ENCODE assay signal across 35 mouse cellular contexts in the genomic region with DNA sequence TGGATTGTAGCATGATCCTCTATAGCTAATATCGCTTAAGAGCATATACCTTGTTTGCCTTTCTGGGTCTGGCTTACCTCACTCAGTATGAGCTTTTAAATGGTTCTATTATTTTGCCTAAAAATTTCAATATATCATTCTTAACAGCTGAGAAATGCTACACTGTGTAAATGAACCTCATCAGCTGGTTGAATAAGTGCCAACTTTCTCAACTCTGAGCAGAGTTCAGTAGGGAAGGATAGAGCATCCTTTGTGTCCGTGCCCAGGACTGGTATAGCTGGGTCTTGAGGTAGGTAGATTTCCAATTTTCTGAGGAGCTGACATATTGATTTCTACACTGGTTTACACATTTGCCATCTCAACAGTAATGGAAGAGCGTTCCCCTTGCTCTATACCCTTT.
"Had no signal": no experiment of that assay in that cellular context is flagged by ENCODE, and none has a peak within 500 bp of the region (broad histone marks: within the 10 kb centered on the region; RNA-seq: fewer than 3 reads in every experiment).

No protein-coding gene starts in this region.

- H3K4me1 ChIP-seq: heart, embryonic 10.5 days; heart, embryonic 12.5 days; heart, embryonic 13.5 days; heart, embryonic 15.5 days; hindbrain, embryonic 10.5 days; hindbrain, embryonic 12.5 days; hindbrain, embryonic 13.5 days; hindbrain, embryonic 15.5 days; intestine, embryonic 15.5 days; kidney, embryonic 15.5 days had no signal

- H3K9ac ChIP-seq: heart, embryonic 12.5 days; heart, embryonic 13.5 days; heart, embryonic 15.5 days; hindbrain, embryonic 12.5 days; hindbrain, embryonic 13.5 days; hindbrain, embryonic 14.5 days; hindbrain, embryonic 15.5 days; intestine, embryonic 15.5 days; kidney, embryonic 15.5 days had no signal

- H3K9me3 ChIP-seq: heart, embryonic 10.5 days; heart, embryonic 12.5 days; heart, embryonic 13.5 days; heart, embryonic 15.5 days; hindbrain, embryonic 10.5 days; hindbrain, embryonic 12.5 days; hindbrain, embryonic 13.5 days; hindbrain, embryonic 15.5 days; intestine, embryonic 15.5 days; kidney, embryonic 15.5 days had no signal

- H3K36me3 ChIP-seq: heart, embryonic 10.5 days; heart, embryonic 12.5 days; heart, embryonic 13.5 days; heart, embryonic 15.5 days; hindbrain, embryonic 10.5 days; hindbrain, embryonic 12.5 days; hindbrain, embryonic 13.5 days; hindbrain, embryonic 15.5 days; intestine, embryonic 15.5 days; kidney, embryonic 15.5 days had no signal

- H3K27ac ChIP-seq: heart, embryonic 10.5 days; heart, embryonic 13.5 days; heart, embryonic 15.5 days; hindbrain, embryonic 10.5 days; hindbrain, embryonic 12.5 days; hindbrain, embryonic 13.5 days; hindbrain, embryonic 14.5 days; hindbrain, embryonic 15.5 days; hindbrain, postnatal 0 days; intestine, embryonic 15.5 days; kidney, embryonic 15.5 days; kidney, postnatal 0 days; layer of hippocampus, adult 2 months had no signal

- H3K27me3 ChIP-seq: heart, embryonic 12.5 days; heart, embryonic 13.5 days; heart, embryonic 15.5 days; hindbrain, embryonic 12.5 days; hindbrain, embryonic 13.5 days; hindbrain, embryonic 15.5 days; intestine, embryonic 15.5 days; kidney, embryonic 15.5 days had no signal

- ATAC-seq: hindbrain, embryonic 16.5 days; hindbrain, postnatal 0 days; inflammation-experienced regulatory T-cells, adult 6 months; intestine, embryonic 15.5 days; intestine, embryonic 16.5 days; intestine, postnatal 0 days had no signal

- H3K4me2 ChIP-seq: heart, embryonic 11.5 days; heart, embryonic 12.5 days; heart, embryonic 13.5 days; heart, embryonic 15.5 days; hindbrain, embryonic 12.5 days; hindbrain, embryonic 13.5 days; hindbrain, embryonic 14.5 days; hindbrain, embryonic 15.5 days; intestine, embryonic 15.5 days; kidney, embryonic 15.5 days had no signal

- DNase-seq: heart, postnatal 10 days; heart, postnatal 14 days; heart, postnatal 36 days; heart, postnatal 4 days; kidney, adult 11 months; kidney, adult 18-20 months; kidney, adult 2 months; kidney, adult 8-10 months; kidney, adult 9 months; kidney, postnatal 10 days; kidney, postnatal 14 days; kidney, postnatal 25 days; kidney, postnatal 36 days; kidney, postnatal 4 days; layer of hippocampus, adult 9-11 months; layer of hippocampus, postnatal 36 days had no signal

- H3K4me3 ChIP-seq: heart, embryonic 10.5 days; heart, embryonic 12.5 days; heart, embryonic 13.5 days; heart, embryonic 15.5 days; hindbrain, embryonic 10.5 days; hindbrain, embryonic 12.5 days; hindbrain, embryonic 13.5 days; hindbrain, embryonic 15.5 days; intestine, embryonic 15.5 days; kidney, embryonic 15.5 days; layer of hippocampus, adult 2 months had no signal
